Mouse (Mus musculus) megakaryocyte-erythroid progenitor cell, adult 5-6 weeks (primary cell): ENCODE measurements around the gene Prkrip1. TPM values are rescaled to one million over a fixed set of nuclear protein-coding genes. Genes with fewer than 3 reads are reported as not detected.
A peak's percentile ranks its signal among the peaks of the same experiment; 100 is the strongest.
"Not testable (repeated sequence)": the region's sequence is repeated elsewhere in the genome, so short reads cannot be mapped to it uniquely, and the experiment has no call there.

Experiments used
- ATAC-seq: replicated peaks from 2 replicates; pipeline ENCODE4 v1.8.0; 2016; ENCODE audit warnings: mild to moderate bottlenecking, inconsistent platforms; ENCODE audit not compliant: severe bottlenecking, poor library complexity, low FRiP score, low TSS enrichment
- total RNA-seq, 2 experiments: library from RNA; stranded (forward) in 1 of 2; stranded (reverse) in 1 of 2; fragments of 200-1000, 215-1000 nt in 1 of 2; fragments of >200 nt in 1 of 2; fragmentation: Nextera tagmentation in 1 of 2; gene quantifications; 2 replicates each; pipeline ENCODE4 v1.2.3; 2014 to 2017

Prkrip1 gene
- total RNA-seq, 2 experiments from 2014 or later: 32.6 to 67.4 TPM

DNA sequence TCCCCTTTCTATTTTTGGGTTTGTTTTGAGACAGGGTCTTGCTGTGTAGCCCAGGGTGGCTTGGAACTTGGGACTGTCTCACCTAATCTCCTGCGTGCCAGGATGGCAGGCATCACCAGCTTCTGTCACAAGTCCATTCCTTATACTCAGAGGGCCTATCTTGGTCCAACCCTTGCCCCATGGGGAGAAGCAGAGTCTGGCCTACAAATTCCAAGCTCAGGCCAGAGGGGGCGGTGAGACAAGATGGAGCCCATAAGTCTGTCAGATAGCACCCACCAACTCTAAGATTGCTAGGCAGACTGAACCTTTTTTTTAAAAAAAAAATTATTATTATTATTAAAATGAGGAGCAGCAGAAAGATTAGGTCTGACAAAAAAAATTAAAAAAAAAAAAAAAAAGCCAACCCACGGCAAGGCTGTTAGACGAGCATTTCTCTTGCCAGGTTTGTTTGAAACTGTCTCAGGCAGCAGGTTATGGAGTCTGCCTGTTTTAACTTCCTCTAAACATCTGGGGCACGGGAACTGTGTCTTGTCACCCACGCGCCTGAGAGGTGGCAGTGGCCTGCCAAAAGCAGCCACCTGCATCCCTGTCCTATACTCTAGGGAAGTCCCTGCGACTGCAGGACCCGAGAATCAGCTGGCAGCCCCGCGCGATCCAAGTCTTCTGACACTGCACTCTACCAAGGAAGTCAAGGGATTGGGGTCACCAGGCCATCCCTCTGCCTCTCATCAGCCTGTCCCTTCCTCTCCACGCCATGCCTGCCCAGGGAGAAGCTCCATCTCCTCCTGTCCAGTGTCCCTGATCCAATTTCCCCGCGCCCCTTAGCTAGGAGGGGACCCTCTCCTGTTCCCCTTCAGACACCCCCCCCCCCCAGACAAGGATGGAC, 28.9 kb downstream of the Prkrip1 start:
- ATAC-seq: 0 out of 2 replicates have a peak, but pooled peaks have one; percentile 13

DNA sequence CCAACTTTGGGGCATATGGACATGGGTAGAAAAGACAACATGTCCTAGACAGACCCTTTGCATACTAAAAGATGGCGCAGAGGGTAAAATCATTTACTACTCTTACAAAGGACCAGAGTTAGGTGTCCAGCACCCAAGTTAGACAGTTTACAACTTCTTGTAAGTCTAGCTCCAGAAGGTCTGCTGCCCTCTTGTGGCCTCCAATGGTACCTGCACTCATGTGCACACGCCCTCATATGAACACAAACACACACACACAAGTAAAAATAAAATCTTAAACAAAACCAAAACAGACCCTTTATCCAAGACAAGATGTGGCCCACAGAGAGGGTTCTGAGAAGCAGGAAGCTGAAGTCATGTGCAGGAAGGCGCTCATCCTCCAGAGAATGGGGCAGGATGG, 30.7 kb downstream of the Prkrip1 start:
- no peak for ATAC-seq

- no peak for ATAC-seq
These were observed 31.5 kb downstream of the Prkrip1 start for GRCm38 (mm10) chr5:136167296-136167695.

- 0 out of 2 replicates have a peak, but pooled peaks have one; percentile 46 for ATAC-seq
These were observed 33.5 kb downstream of the Prkrip1 start for GRCm38 (mm10) chr5:136165246-136165645.

GRCm38 (mm10) chr5:136163807-136164474, 34.8 kb downstream of the Prkrip1 start:
- ATAC-seq: no peak

- not testable (repeated sequence) for ATAC-seq
These were observed 38.7 kb downstream of the Prkrip1 start for GRCm38 (mm10) chr5:136160084-136160483.

GRCm38 (mm10) chr5:136155399-136155798, 43.4 kb downstream of the Prkrip1 start:
- no peak for ATAC-seq

GRCm38 (mm10) chr5:136152365-136152764, 46.4 kb downstream of the Prkrip1 start:
- ATAC-seq: no peak

DNA sequence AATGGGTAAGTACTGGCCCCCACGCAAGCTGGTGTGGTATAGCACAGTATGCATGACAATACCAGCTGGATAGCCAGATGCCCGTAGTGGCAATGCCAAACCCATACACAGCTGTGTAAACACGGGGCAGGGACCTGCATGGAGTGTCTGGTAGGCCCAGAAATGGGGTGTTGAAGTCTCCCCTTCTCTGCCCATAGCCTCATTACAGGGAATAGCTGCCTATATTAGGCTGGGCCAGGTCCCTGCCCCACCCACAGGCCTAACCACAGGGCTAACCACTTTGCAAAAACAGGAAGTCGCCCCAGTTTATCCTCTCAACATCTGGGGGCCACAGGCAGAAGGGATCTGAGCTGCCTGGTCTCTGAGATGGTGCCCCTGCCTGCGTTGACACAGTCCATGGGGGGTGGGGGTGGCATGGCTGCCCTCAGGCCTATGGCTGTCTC, 49.6 kb downstream of the Prkrip1 start:
- ATAC-seq: peak; percentile 76

- ATAC-seq: no peak
These were observed 51.1 kb downstream of the Prkrip1 start for GRCm38 (mm10) chr5:136147704-136148103.

- ATAC-seq: no peak
These were observed 51.8 kb downstream of the Prkrip1 start for GRCm38 (mm10) chr5:136146936-136147335.

DNA sequence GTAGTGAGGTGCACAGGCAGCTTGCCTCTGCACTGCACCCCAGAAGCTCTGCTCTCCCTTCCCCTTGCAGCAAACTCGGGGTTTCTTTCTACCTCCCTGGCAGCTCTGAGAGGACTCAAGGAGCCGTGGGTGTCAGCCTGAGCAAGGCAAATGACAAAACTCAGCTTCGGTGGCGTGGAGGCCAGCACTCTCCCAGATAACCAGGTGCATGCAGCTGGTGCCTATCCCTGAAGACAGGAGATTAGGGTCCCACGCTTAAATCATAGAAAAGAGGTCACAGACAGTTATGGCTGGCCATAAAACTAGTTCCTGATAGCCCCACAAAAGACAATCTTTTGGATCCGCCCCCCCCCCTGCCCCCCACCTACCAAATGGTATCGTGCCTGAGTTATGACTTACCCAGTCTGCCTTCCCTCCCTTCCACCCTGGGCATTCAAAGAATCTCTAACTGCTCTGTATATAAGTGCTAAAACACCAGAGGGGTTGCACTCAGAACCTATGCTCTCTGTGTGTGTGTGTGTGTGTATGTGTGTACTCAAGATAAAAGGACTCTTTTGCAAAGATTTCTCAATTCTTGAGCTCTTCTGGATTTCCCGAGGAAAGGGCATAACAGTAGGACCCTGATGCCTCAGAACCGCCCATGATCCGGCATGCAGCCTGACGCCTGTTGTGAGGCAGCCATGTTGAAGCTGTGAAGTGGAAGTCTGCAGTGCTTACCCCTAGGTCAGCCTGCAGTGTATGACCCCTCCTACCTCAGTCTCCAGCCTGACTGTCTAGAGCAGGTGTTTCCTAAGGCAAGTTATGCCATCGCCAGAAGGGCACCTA, 53.9 kb downstream of the Prkrip1 start:
- ATAC-seq: peak; percentile 65

DNA sequence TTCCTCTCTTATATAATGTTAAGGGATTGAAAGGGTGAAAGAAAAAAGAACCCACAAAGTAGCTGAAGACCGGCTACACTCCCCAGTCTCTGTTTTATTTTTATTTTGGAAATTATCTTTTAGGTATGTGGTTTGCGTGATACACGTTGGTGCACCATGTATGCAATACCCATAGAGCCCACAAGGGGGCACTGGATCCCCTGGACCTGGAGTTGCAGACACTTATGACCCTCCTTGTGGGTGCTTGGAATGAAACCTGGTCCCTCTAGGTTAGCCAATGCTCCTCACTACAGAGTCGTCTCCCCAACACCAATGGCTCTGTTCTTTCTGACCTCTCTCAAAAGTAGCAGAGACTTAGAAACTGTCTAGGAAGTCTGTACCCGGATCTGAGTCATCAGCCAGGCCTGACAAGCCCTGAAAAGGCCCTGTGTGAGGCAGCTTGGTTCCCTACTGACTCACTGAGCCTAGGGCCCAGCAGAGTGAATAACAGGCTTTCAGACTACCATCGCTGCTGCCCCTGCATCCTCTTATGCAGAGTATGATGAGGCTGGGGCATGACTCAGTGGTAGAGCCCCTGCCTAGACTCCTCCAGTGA, 55.5 kb downstream of the Prkrip1 start:
- no peak for ATAC-seq

DNA sequence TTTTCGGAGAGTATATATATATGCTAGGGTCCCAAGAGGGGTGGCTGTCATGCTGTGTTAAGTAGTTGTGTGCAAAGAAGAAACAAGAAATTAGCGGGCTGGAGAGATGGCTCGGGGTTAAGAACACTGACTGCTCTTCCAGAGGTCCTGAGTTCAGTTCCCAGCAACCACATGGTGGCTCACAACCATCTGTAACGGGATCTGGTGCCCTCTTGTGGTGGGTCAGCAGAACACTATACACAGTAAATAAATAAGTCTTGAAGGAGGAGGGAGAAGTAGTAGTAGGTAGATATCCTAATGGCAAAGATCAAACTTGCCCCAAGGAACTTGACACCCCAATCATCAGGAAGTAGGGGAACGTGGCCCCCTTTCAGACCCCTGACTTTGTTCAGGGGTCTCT, 56.0 kb downstream of the Prkrip1 start:
- ATAC-seq: no peak

- ATAC-seq: no peak
These were observed 58.7 kb downstream of the Prkrip1 start for GRCm38 (mm10) chr5:136140057-136140482.

- no peak for ATAC-seq
These were observed 59.4 kb downstream of the Prkrip1 start for GRCm38 (mm10) chr5:136139393-136139792.

DNA sequence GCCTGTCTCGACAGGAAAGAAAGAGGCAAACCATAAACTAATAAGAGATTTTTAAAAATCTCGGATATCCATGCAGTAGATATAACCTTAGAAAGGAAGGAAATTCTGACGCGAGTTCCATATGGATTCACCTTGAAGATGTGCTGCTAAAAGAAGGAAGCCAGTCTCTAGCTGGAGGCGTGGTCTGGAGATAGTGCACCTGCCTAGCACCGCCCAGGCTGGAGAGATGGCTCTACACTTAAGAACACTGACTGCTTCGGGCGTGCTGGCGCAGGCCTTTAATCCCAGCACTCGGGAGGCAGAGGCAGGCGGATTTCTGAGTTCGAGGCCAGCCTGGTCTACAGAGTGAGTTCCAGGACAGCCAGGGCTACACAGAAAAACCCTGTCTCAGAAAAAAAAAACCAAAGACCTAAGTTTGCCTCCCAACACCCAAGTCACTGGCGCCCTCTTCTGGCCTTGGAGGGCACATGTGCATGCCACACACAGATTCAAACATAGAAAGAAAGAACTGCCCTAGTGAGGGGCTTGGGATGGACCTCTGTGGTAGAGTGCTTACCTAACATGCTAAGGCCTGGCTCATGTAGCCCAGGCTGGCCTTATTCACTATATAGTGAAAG, 61.0 kb downstream of the Prkrip1 start:
- ATAC-seq: 0 out of 2 replicates have a peak, but pooled peaks have one; percentile 31

DNA sequence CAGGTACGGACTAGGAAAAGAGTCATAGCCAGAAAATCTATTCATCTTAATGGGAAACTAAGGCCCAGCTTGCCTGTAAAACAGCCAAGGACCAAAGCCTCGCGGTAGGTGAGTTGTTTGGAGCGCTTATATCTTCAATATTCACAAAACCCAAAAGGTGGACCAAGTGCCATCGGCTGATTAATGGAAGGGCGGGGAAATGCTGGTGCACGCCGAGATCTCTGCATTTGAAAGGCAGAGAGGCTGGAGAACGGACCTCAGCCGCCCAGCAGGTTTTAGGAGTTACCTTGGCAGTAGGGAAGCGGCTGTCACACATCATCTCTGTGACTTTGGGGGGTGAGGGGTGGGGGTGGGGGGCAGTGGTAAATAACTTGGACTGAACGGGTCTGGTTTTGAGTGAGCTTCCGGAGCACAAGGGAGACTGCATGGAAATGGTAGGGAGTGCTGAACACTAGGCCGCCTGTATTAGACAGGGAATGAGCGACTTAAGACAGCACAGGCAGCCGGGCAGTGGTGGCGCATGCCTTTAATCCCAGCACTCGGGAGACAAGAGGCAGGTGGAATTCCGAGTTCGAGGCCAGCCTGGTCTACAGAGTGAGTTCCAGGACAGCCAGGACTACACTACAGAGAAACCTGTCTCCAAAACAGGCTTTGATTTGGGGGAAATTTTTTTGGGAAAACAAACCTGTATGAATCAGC, 62.3 kb downstream of the Prkrip1 start:
- no peak; the same call in 1 of the 2 replicates for ATAC-seq
